Mouse (Mus musculus): ENCODE measurements around the gene Smcr8. TPM values are rescaled to one million over a fixed set of nuclear protein-coding genes. Genes with fewer than 3 reads are reported as not detected.
A peak's percentile ranks its signal among the peaks of the same experiment; 100 is the strongest.
"Not testable (repeated sequence)": the region's sequence is repeated elsewhere in the genome, so short reads cannot be mapped to it uniquely, and the experiment has no call there.

Gene Smcr8
- total RNA-seq, 2 experiments from 2014 or later: 26.9 to 28.4 TPM

DNA sequence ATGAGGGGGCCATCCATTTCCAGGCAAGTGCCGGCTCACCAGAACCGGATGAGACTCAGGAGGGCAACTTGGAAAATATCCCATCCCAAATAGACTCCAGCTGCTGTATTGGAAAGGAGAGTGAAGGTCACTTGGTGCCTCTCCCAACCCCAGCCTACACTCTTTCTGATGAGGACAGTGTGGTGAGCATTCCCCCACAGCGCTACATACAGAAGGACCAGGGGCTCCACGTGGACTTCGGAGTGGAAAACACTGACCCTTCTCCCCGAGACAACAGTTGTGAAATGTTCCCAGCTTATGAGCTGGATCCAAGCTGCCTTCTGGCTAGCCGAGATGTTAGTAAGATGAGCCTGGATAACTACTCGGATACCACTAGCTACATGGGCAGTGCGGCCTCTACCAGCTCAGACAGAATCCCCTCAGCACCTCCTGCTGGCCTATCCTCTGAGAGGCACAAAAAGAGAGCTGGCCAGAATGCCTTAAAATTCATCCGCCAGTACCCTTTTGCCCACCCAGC is 2.4 kb downstream of the Smcr8 start:
- DNase-seq (ENCODE audit: low spot score in 2 of 2): no peak

DNA sequence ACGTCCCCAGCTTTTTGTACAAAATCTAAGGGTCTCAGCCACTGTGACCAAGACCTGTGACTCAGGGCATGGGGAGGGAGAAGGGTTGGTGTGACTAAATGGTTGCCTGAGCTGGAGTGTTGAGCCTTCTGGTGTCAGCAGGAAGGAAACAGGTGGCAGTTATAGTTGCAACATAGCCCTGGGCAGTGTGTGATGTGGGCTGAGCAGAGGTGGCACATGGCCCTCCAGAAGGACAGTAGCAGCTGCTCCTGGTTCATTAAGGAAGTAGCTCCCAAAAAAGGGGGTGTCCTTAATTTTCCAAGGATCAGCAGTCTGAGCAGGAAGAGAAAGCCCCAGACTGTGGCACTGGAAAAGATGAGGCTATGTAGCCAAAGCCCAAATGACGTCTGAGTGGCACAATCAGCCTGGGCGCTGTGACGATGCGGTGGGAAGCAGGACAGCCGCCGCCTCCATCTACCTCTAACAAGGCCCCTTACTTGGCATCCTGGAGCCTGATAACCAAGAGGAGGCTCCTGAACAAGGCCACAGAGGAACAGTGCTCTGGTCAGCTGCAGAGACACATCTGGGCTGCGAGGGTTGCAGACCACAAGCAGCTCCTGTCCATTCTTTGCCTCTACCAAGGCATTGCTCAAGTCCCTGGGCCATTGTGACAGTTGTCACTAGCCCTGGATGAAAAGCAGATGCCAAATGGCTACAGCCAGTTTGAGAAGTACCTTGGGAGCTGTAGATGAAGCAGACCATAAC is 7.0 kb downstream of the Smcr8 start:
- no peak for DNase-seq (ENCODE audit: low spot score in 2 of 2)

DNA sequence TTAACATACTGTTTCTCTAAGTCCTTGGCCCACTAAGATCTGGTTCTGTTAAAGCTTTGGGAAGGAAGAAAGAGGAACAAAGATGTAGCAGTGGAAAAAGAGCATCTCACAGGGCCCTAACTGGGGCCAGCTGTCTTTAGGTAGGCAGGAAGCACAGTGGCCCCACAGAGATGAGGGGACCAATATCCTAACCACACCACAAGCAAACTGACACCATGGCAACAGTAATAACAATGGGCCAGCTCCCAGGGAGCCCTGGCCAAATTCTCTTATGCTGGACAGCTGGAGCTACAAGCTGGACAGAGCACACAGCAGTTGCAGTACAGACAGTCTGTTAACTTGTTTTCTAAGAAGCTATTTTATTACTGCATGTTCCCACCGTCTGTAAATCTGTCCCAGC is 10.3 kb downstream of the Smcr8 start:
- no peak for DNase-seq (ENCODE audit: low spot score in 2 of 2)

DNA sequence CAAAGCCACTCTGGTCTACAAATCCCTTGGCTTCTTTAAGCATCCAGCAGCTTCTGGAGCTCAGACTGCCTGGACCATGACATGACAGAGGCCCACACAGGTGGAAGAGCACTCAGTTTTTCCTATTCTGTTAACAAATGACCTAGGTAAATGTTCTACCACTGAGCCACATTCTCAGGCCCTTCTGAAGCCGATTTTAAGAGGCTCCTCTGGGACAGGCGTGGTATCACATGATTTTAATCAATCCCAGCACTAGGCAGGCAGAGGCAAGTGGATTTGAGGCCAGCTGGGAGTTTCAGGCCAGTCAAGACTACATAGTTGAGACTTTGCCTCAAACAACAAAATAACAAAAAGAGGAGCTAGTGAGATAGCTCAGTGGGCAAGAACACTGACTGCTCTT is 13.1 kb downstream of the Smcr8 start:
- DNase-seq (ENCODE audit: low spot score in 2 of 2): no peak

DNA sequence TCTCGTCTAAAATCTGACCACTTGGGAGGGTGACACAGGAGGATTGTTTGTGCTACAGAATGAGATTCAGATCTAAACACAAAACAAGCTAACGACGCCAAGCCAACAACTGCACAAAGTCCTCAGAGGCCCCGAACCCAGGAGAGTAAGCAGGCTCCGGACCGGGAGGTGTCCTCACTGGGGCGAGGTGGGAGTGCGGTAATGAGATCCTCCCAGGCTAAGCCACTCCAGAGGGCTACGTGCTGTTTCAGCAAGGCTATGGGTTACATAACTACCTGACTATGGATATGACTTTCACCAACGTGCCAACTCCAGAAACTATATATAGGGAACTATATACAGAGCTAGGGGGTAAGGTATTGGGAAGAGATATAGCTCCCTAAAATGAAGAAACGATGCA is 19.0 kb downstream of the Smcr8 start:
- DNase-seq (ENCODE audit: low spot score in 2 of 2): no peak

DNA sequence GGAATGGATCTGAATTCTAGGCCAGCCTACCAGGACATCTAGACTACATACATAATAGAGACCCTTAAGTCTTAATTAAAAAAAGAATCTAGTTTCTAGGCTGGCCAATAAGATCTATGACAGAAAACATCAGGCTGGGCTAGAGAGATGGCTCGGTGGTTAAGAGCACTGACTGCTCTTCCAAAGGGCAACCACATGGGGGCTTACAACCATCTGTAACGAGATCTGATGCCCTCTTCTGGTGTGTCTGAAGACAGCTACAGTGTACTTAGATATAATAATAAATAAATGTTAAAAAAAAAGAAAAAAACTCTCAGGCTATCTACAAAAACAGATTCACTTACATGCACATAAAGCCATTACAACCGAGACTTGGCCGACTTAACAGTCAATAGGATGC is 22.7 kb downstream of the Smcr8 start:
- no peak for DNase-seq (ENCODE audit: low spot score in 2 of 2)

DNA sequence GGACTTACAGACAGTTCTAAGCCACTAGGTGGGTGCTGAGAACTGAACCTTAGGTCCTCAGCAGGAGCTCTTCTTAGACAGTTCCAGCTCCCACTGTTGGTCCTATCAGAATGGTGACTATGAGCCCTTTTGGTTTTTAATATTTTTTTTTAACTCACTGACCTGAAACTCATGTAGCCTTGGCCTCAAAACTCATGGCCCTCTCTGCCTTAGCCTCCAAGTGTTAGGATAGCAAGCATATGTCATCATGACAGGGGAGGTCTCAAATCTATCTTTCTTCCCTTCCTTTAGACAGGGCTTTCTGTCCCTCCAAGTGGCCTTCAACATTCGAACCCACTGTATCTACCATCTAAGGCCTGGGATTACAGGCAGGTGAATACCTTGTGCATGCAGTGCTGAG is 23.6 kb downstream of the Smcr8 start:
- DNase-seq (ENCODE audit: low spot score in 2 of 2): no peak

DNA sequence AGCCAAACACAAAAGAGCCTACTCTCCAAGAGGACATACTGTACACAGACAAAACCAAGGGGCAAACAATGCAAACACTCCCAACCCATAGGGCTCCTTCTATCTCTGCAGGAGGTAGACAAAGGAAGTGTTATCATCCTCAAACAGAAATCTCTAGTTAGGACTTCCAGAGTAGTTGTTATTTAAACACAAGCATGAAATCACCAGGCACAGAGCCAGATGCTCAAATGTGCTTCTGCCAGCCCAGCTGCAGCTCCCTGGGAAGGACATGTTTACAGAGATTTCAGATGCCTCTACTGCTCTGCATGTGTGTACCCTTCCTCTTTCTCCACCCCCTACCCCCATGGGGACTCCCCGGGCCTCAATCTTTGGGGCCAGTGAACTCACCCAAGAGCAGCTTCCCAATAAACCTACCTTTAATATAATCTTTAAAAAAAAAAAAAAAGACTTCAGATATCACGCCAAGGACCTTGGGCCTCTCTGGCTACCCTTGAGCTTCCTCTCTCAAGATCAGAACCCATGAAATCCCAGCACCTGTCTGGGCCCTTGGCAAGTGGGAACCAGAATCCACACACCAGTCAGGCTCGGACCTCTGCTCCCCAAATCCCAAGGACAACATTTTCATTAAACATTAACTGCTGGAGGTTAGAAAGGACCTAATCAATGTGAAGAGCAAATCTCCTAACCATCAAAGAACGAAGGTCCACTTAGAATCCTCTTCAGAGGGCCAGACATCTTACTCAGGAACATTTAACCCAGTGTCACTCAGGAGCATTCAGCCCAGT is 31.2 kb downstream of the Smcr8 start:
- peak in 1 of 2 experiments; percentile 41 for DNase-seq (ENCODE audit: low spot score in 2 of 2)

DNA sequence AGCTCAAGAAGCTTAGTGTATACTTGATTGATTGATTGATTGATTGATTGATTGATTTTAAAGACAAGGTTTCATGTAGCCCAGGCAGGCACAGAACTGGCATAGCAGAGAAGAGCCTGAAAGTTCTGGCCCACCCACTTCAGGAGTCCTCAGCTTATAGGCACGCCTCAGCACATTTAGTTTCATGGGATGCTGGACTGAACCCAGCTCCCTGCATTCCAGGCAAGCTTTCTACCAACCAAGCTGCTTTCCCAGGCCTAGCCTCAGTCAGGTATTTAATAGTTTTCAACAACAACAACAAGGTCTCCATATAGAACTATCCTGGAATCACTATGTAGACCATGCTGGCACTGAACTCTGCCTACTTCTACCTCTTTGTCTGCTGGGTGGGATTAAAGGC is 32.2 kb downstream of the Smcr8 start:
- DNase-seq (ENCODE audit: low spot score in 2 of 2): no peak

DNA sequence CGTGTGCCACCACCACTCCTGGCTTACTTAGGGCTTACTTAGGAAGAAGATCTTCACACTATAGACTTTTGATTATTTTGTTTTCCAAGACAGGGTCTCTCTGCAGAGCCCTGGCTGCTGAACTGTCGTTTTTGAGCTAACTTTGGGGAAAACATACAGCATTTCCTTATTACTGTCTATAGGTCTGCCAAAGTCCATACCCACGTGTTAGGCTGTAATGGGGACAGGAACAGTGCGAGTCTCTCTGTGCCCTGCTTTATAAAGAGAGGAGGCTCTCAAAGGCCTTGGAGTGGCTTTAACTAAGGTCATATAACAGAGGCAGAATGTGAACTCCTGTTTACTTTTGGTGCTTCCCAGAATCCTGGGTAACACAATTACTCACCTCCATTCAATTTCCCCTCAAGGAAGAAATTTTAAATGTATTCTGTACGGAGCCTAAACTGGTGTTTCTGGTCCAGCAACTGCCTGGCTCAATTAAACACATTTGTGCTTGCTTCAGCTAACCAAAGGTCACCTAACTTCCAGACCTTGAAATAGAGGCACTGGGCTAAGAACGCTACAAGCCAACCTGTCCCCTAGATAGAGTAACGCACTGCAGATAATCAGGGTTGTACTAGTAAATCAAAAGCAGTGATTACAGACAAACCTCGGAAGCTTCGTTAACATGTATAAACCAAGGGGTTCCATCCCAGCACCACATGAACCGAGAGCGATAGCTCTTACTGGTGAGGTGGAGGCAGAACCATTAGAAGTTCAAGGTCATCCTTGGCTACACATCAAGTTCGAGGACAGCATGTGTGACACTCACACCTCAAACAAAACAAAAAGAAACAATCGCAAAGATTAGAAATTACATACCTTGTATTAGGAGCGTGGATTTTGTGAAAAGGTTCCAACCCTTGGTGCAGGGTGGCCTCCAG is 33.0 kb downstream of the Smcr8 start:
- no peak for DNase-seq (ENCODE audit: low spot score in 2 of 2)

DNA sequence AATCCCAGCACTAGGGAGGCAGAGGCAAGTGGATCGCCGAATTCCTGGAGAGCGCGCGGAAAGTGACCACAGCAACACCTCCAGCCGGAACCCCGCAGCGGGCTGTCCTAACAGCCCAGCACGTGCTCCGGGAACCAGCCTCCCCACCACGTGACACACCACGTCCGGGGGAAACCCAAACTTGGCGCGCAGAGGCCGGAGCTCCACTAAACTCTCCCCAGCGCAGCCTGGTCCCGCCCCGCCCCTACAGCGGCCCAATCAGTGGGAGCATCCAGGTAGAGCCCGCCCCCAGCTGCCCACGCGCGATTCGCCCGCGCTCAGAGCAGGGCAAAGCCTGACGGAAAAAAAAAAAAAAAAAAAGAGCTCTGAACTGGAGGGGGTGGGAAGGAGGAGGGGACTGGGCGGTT is 33.7 kb downstream of the Smcr8 start:
- DNase-seq (ENCODE audit: low spot score in 2 of 2): peak; percentile 91 to 93

DNA sequence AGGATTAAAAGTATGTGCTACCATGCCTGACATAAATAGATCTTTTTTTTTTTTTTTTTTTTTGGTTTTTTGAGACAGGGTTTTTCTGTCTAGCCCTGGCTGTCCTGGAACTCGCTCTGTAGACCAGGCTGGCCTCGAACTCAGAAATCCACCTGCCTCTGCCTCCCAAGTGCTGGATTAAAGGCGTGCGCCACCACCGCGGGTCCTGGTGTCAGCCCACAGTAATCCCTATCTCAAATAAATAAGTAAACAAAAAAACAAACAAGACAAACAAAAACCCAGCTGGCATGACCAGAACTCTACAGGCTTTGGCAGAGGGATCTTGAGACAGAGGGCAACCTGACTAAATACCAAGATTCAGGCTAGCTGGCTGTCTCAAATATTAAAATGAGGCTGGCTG is 34.3 kb downstream of the Smcr8 start, which contains the start of gene Shmt1:
Gene Shmt1 (minus strand): TSS at position 101 of the 400 bp plus-strand sequence.
- not testable (repeated sequence) for DNase-seq (ENCODE audit: low spot score in 2 of 2)

DNA sequence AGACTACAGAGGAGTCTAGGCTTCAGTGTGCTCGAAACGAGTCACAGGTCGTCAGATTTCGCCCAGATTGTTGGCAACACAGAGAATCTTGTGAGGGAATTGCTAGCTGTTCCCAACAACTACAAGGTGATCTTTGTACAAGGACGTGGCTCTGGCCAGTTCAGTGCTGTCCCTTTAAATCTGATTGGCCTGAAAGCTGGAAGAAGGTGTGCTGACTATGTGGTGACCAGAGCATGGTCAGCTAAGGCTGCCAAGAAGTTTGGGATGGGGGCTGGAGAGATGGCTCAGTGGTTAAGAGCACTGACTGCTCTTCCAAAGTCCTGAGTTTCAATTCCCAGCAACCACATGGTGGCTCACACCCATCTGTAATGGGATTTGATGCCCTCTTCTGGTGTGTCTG is 39.1 kb downstream of the Smcr8 start:
- no peak for DNase-seq (ENCODE audit: low spot score in 2 of 2)

DNA sequence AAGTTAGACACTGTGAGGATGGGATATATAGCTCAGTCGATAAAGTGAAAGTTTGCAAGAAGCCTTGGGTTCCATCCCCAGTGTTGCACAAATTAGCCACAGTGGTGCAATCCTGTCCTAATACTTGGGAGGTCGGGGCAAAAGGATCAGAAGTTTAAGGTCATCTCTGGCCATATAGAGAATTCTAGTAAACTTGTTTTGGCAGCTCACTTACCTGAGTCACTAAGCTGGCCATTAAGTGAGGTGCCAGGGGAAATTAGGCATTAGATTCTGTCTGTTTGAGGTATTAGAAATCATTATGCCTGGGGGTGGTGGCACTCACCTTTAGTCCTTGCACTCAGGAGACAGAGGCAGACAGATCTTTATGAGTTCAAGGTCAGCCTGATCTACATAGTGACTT is 46.4 kb downstream of the Smcr8 start:
- DNase-seq (ENCODE audit: low spot score in 2 of 2): no peak

DNA sequence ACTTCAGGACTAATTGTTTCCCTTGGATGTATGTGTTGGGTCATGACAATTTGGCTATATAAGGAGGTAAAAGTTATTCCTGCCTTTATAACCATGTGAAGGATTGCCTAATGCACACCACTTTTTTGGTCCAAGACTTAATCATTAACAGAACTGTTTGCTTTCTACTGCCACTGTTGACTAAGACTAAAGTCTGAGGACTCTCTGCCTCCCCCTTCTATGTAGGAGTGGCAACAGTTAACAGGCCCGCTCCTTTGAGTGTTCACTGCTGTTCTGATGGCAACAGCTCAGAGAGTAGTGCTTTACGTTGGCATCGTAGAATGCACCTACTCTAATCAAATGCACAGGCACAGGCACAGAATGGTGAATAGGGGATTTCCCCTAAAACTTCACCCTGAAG is 47.9 kb downstream of the Smcr8 start:
- DNase-seq (ENCODE audit: low spot score in 2 of 2): no peak

DNA sequence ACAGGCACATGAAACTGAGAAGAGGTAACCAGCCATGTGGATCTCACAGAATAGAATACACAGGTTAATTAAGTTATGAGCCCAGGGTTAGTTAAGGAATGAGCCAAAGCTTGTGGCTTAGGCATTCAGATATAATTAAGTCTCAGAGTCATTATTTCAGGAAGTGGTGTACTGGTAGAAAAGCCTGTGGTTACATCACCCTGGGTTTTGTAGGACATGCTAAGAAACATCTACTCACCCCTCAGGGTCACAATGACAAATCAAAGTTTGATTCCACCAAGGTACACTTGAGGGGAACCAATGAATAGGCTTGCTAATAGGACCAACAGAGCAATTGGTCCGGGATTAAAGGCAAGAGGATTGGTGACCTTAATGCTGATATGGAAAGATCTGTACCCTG is 49.4 kb downstream of the Smcr8 start:
- DNase-seq (ENCODE audit: low spot score in 2 of 2): no peak

DNA sequence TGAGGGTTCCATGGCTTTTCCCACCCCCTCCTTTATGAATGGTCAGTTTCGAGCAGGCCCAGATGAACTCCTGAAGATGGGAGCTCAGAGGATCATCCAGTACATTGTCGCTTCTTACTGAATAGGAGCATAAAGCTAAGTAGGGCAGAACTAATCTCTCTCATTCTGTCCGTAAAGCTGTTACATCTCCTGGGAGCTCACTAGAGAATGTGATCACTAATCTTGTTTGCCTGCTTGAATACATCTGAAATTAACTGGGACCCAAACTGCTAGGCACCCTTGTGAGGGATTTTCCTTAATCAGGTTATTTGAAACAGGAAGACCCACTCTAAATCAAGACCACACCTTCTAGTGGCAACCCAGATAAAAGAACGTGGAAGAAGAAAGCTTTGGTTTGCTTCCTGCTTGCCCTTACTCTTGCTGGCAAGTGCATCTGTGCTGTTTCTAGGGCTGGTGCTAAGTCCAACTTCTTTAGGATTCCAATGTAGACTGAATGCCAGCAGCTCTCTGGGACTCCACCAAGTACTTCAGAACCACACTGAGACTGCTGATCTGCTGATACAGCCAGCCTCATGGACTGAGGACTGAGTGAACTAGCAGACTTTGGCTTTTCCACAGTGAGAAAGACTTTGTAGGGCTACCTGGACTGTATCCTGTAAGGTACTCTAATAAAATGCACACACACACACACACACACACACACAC is 50.1 kb downstream of the Smcr8 start:
- DNase-seq (ENCODE audit: low spot score in 2 of 2): no peak

DNA sequence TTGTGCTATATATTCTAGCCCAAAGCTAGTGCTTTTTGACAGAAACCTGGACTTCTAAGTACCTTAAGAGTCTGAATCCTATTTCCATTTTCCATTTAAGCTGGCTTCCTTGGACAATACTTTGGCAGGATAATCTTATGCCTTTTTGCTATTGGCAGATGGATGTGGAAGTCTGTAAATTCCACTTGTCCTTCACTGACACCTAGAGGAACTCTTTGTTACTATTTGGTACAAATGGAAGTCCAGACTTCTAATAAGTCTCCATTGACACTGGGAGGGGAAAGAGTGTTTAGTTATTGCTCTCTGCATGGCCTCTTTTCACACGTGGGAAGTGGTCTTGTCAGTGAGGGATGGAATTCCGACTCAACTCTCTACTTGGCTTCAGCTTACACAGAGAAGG is 51.6 kb downstream of the Smcr8 start:
- no peak for DNase-seq (ENCODE audit: low spot score in 2 of 2)

DNA sequence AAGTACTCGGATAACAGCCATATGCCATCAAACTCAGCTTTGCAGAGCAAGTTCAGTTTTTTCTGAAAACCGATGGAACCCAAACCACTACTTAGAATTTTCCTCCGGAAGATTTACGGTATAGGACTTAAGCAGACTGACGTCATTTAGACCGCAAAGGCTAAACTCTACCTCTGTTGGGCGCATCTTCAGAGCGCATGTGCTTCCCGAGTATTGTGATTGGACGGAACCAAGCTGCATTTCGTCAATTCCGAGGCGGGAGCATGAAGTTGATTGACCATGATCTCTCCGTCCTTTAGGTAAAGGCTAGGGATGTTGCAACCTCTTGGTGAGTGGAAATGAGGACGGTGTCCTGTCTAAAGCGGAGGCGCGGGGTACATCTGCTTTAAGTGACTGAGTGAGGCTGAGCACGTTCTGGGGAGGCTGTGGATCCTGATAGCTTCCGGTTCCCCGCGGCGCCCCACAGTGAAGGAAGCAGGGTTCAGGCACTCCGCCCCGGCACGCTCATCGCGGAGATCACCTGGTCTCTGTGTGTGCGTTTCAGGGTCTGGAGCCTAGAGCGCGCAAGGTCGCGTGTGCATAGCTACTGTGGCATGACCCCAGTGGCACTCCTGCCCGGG is 53.2 kb downstream of the Smcr8 start, which contains the start of gene Dhrs7b:
Gene Dhrs7b (plus strand): TSS at position 199 of the 620 bp plus-strand sequence.
- DNase-seq (ENCODE audit: low spot score in 2 of 2): peak; percentile 68 to 75

DNA sequence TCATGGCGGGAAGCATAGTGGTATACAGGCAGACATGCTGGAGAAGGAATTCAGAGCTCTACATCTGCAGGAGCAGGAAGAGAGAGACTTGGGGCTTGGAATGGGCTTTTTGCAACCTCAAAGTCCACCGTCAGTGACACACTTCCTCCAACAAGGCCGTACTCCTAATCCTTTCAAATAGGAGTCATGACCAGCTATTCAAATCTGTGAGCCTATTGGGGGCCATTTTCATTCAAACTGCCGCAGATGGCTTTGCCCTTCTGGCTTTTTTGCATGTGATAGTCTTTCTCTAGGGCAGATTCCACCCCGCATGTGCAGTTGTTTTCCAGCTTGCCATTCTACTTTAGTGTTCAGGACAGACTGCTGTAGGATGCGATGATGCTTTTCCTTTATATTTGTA is 59.6 kb downstream of the Smcr8 start:
- DNase-seq (ENCODE audit: low spot score in 2 of 2): no peak

Measured in adrenal gland, adult 18-20 months (tissue).